Mouse (Mus musculus) kidney, adult 8-10 months (tissue): Measurements from ENCODE around the gene Canx.
"Not testable (repeated sequence)": the region's sequence is repeated elsewhere in the genome, so short reads cannot be mapped to it uniquely, and the experiment has no call there.

Experiments used
- DNase-seq, 2 experiments: peaks; one replicate each; pipeline ENCODE4 v3.0.0; 2022

Gene Canx

GRCm38 (mm10) chr11:50325496-50326301 lies at the start of gene Canx:
Gene Canx (minus strand): TSS chr11:50325673.
- peak; percentile 99 for DNase-seq

GRCm38 (mm10) chr11:50374286-50375015 lies 49.0 kb upstream of the Canx start:
- no peak for DNase-seq

GRCm38 (mm10) chr11:50373621-50374020 lies 48.1 kb upstream of the Canx start:
- DNase-seq, result no peak

GRCm38 (mm10) chr11:50373086-50373485 lies 47.6 kb upstream of the Canx start:
- DNase-seq, result no peak

- no peak for DNase-seq
These were observed 46.4 kb upstream of the Canx start for GRCm38 (mm10) chr11:50371911-50372310.

GRCm38 (mm10) chr11:50371399-50371841 lies 45.9 kb upstream of the Canx start:
- peak in 1 of 2 experiments; percentile 63 for DNase-seq

GRCm38 (mm10) chr11:50370969-50371368 lies 45.5 kb upstream of the Canx start:
- DNase-seq, result no peak

- DNase-seq, result no peak
These were observed 44.0 kb upstream of the Canx start for GRCm38 (mm10) chr11:50369360-50369911.

GRCm38 (mm10) chr11:50367531-50367930 lies 42.1 kb upstream of the Canx start:
- DNase-seq, result no peak

- no peak for DNase-seq
These were observed 39.8 kb upstream of the Canx start for GRCm38 (mm10) chr11:50365322-50365721.

GRCm38 (mm10) chr11:50364548-50364947 lies 39.1 kb upstream of the Canx start:
- peak; percentile 78 to 86 for DNase-seq

- DNase-seq, result not testable (repeated sequence)
These were observed 35.8 kb upstream of the Canx start for GRCm38 (mm10) chr11:50361282-50361681.

GRCm38 (mm10) chr11:50358950-50359861 lies 33.7 kb upstream of the Canx start:
- peak; percentile 45 to 57 for DNase-seq

GRCm38 (mm10) chr11:50355395-50355794 lies 29.9 kb upstream of the Canx start:
- DNase-seq, result peak in 1 of 2 experiments; percentile 19

GRCm38 (mm10) chr11:50354851-50355250 lies 29.4 kb upstream of the Canx start:
- peak; percentile 92 to 96 for DNase-seq

GRCm38 (mm10) chr11:50354162-50354561 lies 28.7 kb upstream of the Canx start, which contains the start of gene Cby3:
Gene Cby3 (plus strand): TSS chr11:50354462.
- DNase-seq, result no peak

GRCm38 (mm10) chr11:50352177-50352576 lies 26.7 kb upstream of the Canx start:
- no peak for DNase-seq

GRCm38 (mm10) chr11:50346256-50347032 lies 21.0 kb upstream of the Canx start:
- DNase-seq, result no peak

- no peak for DNase-seq
These were observed 20.0 kb upstream of the Canx start for GRCm38 (mm10) chr11:50345486-50345885.

- no peak for DNase-seq
These were observed 11.4 kb upstream of the Canx start for GRCm38 (mm10) chr11:50336891-50337290.

- no peak for DNase-seq
These were observed 10.7 kb upstream of the Canx start for GRCm38 (mm10) chr11:50336126-50336525.

GRCm38 (mm10) chr11:50333181-50333580 lies 7.7 kb upstream of the Canx start:
- no peak for DNase-seq
